Mouse (Mus musculus) lung, postnatal 0 days (tissue): ENCODE results near the gene Nr5a2. TPM values are rescaled to one million over a fixed set of nuclear protein-coding genes. Genes with fewer than 3 reads are reported as not detected.

ENCODE experiments used
- ATAC-seq: fragments of 200-750 bp; cut with Nextera tagmentation; 2 replicates; pipeline ENCODE4 v1.8.0; 2017; ENCODE audit warnings: moderate library complexity
- DNase-seq: peaks from one replicate; pipeline ENCODE4 v3.0.0-alpha.2; 2016; ENCODE audit warnings: low spot score
- H3K27ac ChIP-seq: fragments of 300-500 bp; sonication (generic); 2 replicates; pipeline ENCODE4 v1.5.1; 2014; ENCODE audit warnings: antibody characterized with exemption, mild to moderate bottlenecking, low read length, mixed read lengths
- H3K27me3 ChIP-seq: fragments of 300-500 bp; sonication (generic); replicated peaks from 2 replicates; pipeline ENCODE4 v1.6.1; 2014; ENCODE audit warnings: low read length, mixed read lengths; ENCODE audit not compliant: insufficient read depth
- H3K36me3 ChIP-seq: fragments of 300-500 bp; sonication (generic); 2 replicates; pipeline ENCODE4 v1.6.1; 2014; ENCODE audit warnings: low read length, mixed read lengths; ENCODE audit not compliant: insufficient read depth
- H3K4me1 ChIP-seq: fragments of 300-500 bp; sonication (generic); 2 replicates; pipeline ENCODE4 v1.6.1; 2014; ENCODE audit warnings: antibody characterized with exemption, low read depth, low read length, mixed read lengths; ENCODE audit not compliant: insufficient read depth
- H3K4me2 ChIP-seq: fragments of 300-500 bp; sonication (generic); replicated peaks from 2 replicates; pipeline ENCODE4 v1.6.1; 2014; ENCODE audit warnings: low read depth, mild to moderate bottlenecking, low read length, moderate library complexity, mixed read lengths
- H3K4me3 ChIP-seq: fragments of 300-500 bp; sonication (generic); 2 replicates; pipeline ENCODE4 v1.5.1; 2014; ENCODE audit warnings: low read depth, low read length
- H3K9ac ChIP-seq: fragments of 300-500 bp; sonication (generic); replicated peaks from 2 replicates; pipeline ENCODE4 v1.6.1; 2014; ENCODE audit warnings: low read depth, mild to moderate bottlenecking
- H3K9me3 ChIP-seq: fragments of 300-500 bp; sonication (generic); 2 replicates; pipeline ENCODE4 v1.6.1; 2016; ENCODE audit warnings: low read length, mixed read lengths
- CTCF ChIP-seq: IDR thresholded peaks from 2 replicates; pipeline ENCODE4 v1.5.1; 2016; ENCODE audit warnings: antibody characterized with exemption, mild to moderate bottlenecking
- EP300 ChIP-seq: IDR thresholded peaks from 2 replicates; pipeline ENCODE4 v1.6.1; 2016; ENCODE audit warnings: antibody characterized with exemption, mild to moderate bottlenecking, control low read depth
- WGBS: fragments of 180-500 bp; shearing (Covaris S2); extraction: QIAGEN DNeasy Blood & Tissue Kit; methylation state at CpG from one replicate; pipeline ENCODE4 v1.1.7; 2014; 5-methylcytosine and 5-hydroxymethylcytosine counted together
- polyA plus RNA-seq: library from polyadenylated mRNA; unstranded; fragments of >200 nt; fragmentation: Nextera tagmentation; extraction: Ambion mirVana; gene quantifications from 2 replicates; pipeline ENCODE4 v1.2.1, GENCODE M21; 2015

Gene Nr5a2
- polyA plus RNA-seq, 1 experiment from 2014 or later = 0.54 TPM

DNA sequence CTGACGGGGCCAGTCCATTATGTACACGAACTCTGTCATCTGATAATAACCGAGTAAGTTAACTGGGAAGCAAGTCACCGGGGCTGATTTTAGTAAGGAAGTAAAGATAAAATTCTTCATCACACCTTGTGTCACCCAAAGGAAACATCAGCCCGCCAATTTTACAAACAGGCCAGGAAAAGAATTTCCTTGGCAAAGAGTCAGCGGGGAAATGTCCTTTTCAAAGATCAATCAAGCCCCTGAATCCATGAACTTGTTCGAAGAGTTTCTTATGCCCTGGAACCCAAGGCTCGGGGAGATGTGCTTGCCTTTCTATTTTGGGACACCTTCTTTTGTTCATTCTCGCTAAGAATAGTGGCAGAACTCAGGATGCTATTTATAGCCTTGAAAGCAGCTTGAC is 41.5 kb downstream of the Nr5a2 start:
- Histone ChIP-seq H3K27me3 (no peaks in the 10 kb centered on the region), H3K9ac (no peak overlapping the region), H3K36me3 (no peaks in the 10 kb centered on the region), H3K4me3 (no peak overlapping the region), H3K4me1 (no peaks in the 10 kb centered on the region), H3K27ac (no peak overlapping the region), H3K4me2 (no peak overlapping the region), H3K9me3 (no peaks in the 10 kb centered on the region)
- 21% methylated on average over 9 of the region's 9 CpGs for WGBS
- DNase-seq = no peak
- TF ChIP-seq CTCF (no peak), EP300 (no peak)
- ATAC-seq = no peak

DNA sequence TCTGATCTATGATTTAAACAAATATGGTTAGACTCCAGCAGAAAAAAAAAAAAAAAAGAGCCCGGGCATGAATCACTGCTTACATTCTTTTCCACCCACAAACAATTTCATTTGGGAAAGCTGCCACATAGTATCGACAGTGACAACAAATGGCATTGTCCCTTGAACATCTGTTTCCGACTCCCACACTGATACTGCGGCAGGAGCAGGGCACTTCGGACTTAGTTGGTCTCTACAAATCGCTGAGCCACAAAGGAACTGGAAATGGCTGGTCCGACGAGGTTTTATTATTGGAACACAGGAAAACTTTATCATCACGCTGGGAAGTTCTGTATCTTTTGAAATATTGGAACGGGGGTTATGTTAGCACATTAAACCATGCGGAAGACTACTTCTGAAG is 44.8 kb downstream of the Nr5a2 start:
- Histone ChIP-seq H3K4me2 (peak overlapping the region; percentile 27; the same call in 1 of the 2 replicates), H3K27me3 (no peaks in the 10 kb centered on the region), H3K9ac (no peak overlapping the region), H3K4me3 (peak overlapping the region; percentile 12; the same call in 1 of the 2 replicates), H3K27ac (no peak overlapping the region), H3K4me1 (no peaks in the 10 kb centered on the region), H3K9me3 (no peaks in the 10 kb centered on the region), H3K36me3 (no peaks in the 10 kb centered on the region)
- 36% methylated on average over 11 of the region's 11 CpGs for WGBS
- ATAC-seq = peak; percentile 79
- peak; percentile 57 for DNase-seq
- no peak for TF ChIP-seq CTCF
- TF ChIP-seq EP300 = peak; percentile 53

DNA sequence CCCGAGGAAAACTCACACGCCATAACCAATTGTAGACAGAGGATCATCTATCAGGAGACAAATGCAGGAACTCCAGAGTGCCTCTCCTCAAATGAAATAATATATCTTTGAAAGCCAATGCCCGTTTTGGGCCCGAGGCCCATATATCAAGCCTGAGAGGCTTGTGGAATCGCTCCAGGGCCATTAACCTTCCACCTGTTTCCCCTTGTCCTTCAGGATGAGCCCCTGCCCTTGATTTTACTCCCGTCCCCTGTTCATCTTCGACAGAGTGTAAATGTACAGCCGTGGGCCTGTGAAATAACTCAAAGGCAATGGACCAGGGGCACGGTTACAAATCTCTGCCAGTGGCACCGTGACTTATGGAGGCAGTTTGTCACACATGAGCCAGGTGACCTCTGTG is 48.3 kb downstream of the Nr5a2 start:
- TF ChIP-seq CTCF (no peak), EP300 (no peak)
- no peaks in the 10 kb centered on the region for H3K4me1 ChIP-seq
- H3K36me3 ChIP-seq = no peaks in the 10 kb centered on the region
- H3K9me3 ChIP-seq = no peaks in the 10 kb centered on the region
- no peak overlapping the region for H3K4me3 ChIP-seq
- H3K27ac ChIP-seq = no peak overlapping the region
- no peak overlapping the region for H3K4me2 ChIP-seq
- ATAC-seq = no peak
- no peaks in the 10 kb centered on the region for H3K27me3 ChIP-seq
- 60% methylated on average over 10 of the region's 10 CpGs for WGBS
- DNase-seq = no peak
- H3K9ac ChIP-seq = no peak overlapping the region

DNA sequence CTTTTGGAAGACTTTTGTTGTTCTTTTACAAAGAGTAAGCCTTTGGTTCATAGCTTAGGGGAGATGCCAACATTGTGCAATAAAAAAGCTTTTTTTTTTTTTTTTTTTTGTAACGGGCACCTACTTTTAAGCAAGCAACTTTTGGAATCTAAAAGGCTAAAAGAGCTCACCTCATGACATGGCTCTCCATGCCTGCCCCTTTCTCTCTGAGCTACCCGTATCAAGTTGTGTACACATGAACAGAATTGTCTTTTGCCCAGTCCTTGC is 48.7 kb downstream of the Nr5a2 start:
- no peak overlapping the region for H3K9ac ChIP-seq
- DNase-seq = no peak
- no peaks in the 10 kb centered on the region for H3K9me3 ChIP-seq
- 33% methylated on average over 2 of the region's 2 CpGs for WGBS
- H3K27ac ChIP-seq = no peak overlapping the region
- H3K27me3 ChIP-seq = no peaks in the 10 kb centered on the region
- no peak overlapping the region for H3K4me2 ChIP-seq
- ATAC-seq = no peak
- TF ChIP-seq EP300 = no peak
- no peaks in the 10 kb centered on the region for H3K4me1 ChIP-seq
- H3K4me3 ChIP-seq = no peak overlapping the region
- H3K36me3 ChIP-seq = no peaks in the 10 kb centered on the region

DNA sequence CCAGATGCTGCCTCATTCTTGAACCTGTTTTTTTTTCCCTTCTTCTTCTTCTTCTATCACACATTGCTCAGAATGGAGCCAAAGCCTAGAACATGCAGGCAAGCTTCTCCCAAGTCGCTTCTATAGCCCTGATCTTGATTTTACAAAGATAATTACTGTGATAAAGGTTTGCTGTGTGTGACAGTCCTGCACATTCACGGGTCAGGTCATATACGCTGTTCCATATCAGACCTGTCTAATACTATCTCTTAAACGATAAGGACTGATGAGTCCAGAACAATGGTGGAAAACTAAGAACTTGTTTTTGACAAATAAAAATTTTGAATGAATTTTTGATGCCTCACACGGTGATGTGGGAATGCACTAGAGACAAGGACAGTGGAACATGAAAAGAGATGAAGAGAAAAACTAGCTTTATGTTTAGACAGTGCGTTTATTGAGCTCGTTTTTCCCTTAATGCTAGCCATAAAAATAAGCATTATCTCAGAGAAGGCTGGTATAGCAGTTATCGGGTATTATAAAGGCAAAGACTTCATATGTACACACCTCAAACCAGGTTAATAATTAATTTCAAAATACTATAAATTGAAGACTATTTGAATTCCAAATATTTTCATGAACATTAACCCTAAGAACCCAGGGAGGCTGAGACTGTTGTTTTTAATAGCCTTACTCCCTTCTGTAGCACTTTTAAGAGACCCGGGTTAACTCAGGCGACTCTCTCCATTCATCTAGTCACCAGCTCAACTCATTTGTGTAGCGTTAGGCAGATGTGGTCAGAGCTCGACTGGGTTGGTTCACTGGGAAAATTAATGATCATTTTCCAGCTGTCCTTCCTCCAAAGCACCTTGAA is 49.3 kb downstream of the Nr5a2 start:
- TF ChIP-seq EP300 (no peak), CTCF (no peak)
- peak; percentile 8 for DNase-seq
- ATAC-seq = no peak
- Histone ChIP-seq H3K9me3 (no peaks in the 10 kb centered on the region), H3K9ac (no peak overlapping the region), H3K36me3 (no peaks in the 10 kb centered on the region), H3K27ac (no peak overlapping the region), H3K27me3 (no peaks in the 10 kb centered on the region), H3K4me3 (no peak overlapping the region), H3K4me1 (no peaks in the 10 kb centered on the region), H3K4me2 (no peak overlapping the region)
- 66% methylated on average over 12 of the region's 12 CpGs for WGBS

DNA sequence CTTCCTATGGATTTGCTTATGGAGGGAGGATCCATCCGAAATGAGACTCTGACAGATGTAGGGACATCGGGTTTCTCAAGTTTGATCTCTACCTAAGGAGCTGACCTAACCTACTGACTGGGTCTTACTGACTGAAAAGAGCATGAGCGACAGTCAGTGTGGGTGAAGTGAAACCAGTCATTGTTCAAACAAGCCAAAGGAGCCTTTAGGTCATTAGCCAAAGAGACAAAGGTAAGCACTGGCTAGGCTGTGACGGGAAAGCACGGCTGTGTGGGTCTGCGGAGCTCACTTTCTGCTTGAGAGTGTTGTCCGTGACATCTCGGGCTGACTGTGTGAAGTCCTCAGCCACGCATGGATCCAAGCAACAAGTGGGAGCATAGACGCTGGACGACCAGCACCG is 50.1 kb downstream of the Nr5a2 start:
- H3K4me2 ChIP-seq = peak overlapping the region; percentile 19; the same call in 1 of the 2 replicates
- ATAC-seq = peak; percentile 28; the same call in 1 of the 2 replicates
- no peak overlapping the region for H3K27ac ChIP-seq
- H3K9me3 ChIP-seq = no peaks in the 10 kb centered on the region
- 62% methylated on average over 12 of the region's 12 CpGs for WGBS
- no peak overlapping the region for H3K4me3 ChIP-seq
- no peaks in the 10 kb centered on the region for H3K4me1 ChIP-seq
- H3K36me3 ChIP-seq = no peaks in the 10 kb centered on the region
- DNase-seq = peak; percentile 14
- no peak overlapping the region for H3K9ac ChIP-seq
- H3K27me3 ChIP-seq = no peaks in the 10 kb centered on the region
- TF ChIP-seq CTCF (no peak), EP300 (no peak)
